Mouse (Mus musculus): ENCODE results near the gene 1700018B08Rik. TPM values are rescaled to one million over a fixed set of nuclear protein-coding genes. Genes with fewer than 3 reads are reported as not detected.
A peak's percentile ranks its signal among the peaks of the same experiment; 100 is the strongest.

1700018B08Rik gene
- polyA plus RNA-seq, 1 experiment from 2014 or later = not detected

- no peaks in the 10 kb centered on the region for H3K9me3 ChIP-seq (ENCODE audit: low read length)
- WGBS (ENCODE audit: insufficient replicate concordance) = 5% methylated on average over 7 of the region's 7 CpGs
- peak; percentile 69 for ATAC-seq
- H3K4me3 ChIP-seq (ENCODE audit: low read depth, low read length) = no peak overlapping the region
- no peak overlapping the region for H3K27ac ChIP-seq (ENCODE audit: low read depth)
- H3K36me3 ChIP-seq (replicated peaks; ENCODE audit: insufficient read depth, low read length) = peaks cover 19% of the 10 kb centered on the region
- H3K4me2 ChIP-seq (ENCODE audit: low read depth, low read length) = no peak overlapping the region
- 0 out of 2 replicates have a peak, but pooled peaks cover 3% of the 10 kb centered on the region for H3K27me3 ChIP-seq (ENCODE audit: insufficient read depth, low read length)
- peak; percentile 83 for DNase-seq
- no peaks in the 10 kb centered on the region for H3K4me1 ChIP-seq (ENCODE audit: insufficient read depth)
- no peak overlapping the region for H3K9ac ChIP-seq (replicated peaks)
- TF ChIP-seq EP300 (IDR thresholded peaks at IDR 0.05; ENCODE audit: low read depth) (no peak), CTCF (IDR thresholded peaks at IDR 0.05; ENCODE audit: low read depth) (peak; percentile 95)
Observed at GRCm38 (mm10) chr8:121547132-121547531, 3.0 kb upstream of the 1700018B08Rik start.

DNA sequence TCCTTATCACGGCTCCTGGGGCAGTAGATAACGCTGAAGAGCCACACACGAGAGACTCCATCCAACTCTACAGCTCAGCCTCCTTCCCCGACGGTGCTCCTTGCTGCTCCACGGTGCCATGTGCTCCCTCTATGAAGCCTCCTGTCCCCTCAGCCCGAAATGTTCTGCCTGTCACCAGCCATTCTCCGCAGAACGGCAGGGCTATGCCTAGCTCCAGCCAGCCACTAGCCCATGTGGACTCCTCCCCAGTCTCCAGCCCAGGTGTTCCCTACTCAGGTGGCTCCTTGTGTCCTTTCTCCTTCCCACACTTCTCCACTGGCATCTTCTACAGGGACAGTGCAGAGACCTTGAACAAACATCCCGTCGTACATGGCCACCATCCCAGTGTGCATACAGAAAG lies 816 bp upstream of the 1700018B08Rik start:
- Histone ChIP-seq H3K9ac (replicated peaks) (no peak overlapping the region), H3K27ac (ENCODE audit: low read depth) (no peak overlapping the region), H3K4me3 (ENCODE audit: low read depth, low read length) (no peak overlapping the region), H3K27me3 (ENCODE audit: insufficient read depth, low read length) (0 out of 2 replicates have a peak, but pooled peaks cover 7% of the 10 kb centered on the region), H3K36me3 (replicated peaks; ENCODE audit: insufficient read depth, low read length) (0 out of 2 replicates have a peak, but pooled peaks cover 2% of the 10 kb centered on the region), H3K4me2 (ENCODE audit: low read depth, low read length) (no peak overlapping the region), H3K9me3 (ENCODE audit: low read length) (no peaks in the 10 kb centered on the region), H3K4me1 (ENCODE audit: insufficient read depth) (no peaks in the 10 kb centered on the region)
- DNase-seq = no peak
- TF ChIP-seq EP300 (IDR thresholded peaks at IDR 0.05; ENCODE audit: low read depth) = no peak
- TF ChIP-seq CTCF (IDR thresholded peaks at IDR 0.05; ENCODE audit: low read depth) = no peak
- ATAC-seq = no peak
- WGBS (ENCODE audit: insufficient replicate concordance) = 62% methylated on average over 11 of the region's 11 CpGs

- DNase-seq (no peak), ATAC-seq (no peak)
- no peak overlapping the region for H3K4me2 ChIP-seq (ENCODE audit: low read depth, low read length)
- 58% methylated on average over 13 of the region's 13 CpGs for WGBS (ENCODE audit: insufficient replicate concordance)
- H3K9ac ChIP-seq (replicated peaks) = no peak overlapping the region
- H3K36me3 ChIP-seq (replicated peaks; ENCODE audit: insufficient read depth, low read length) = no peaks in the 10 kb centered on the region
- H3K27ac ChIP-seq (ENCODE audit: low read depth) = no peak overlapping the region
- H3K9me3 ChIP-seq (ENCODE audit: low read length) = no peaks in the 10 kb centered on the region
- H3K4me3 ChIP-seq (ENCODE audit: low read depth, low read length) = no peak overlapping the region
- 0 out of 2 replicates have a peak, but pooled peaks cover 7% of the 10 kb centered on the region for H3K27me3 ChIP-seq (ENCODE audit: insufficient read depth, low read length)
- H3K4me1 ChIP-seq (ENCODE audit: insufficient read depth) = no peaks in the 10 kb centered on the region
- TF ChIP-seq EP300 (IDR thresholded peaks at IDR 0.05; ENCODE audit: low read depth) (no peak), CTCF (IDR thresholded peaks at IDR 0.05; ENCODE audit: low read depth) (no peak)
Observed at GRCm38 (mm10) chr8:121542901-121543300, 1.2 kb downstream of the 1700018B08Rik start.

GRCm38 (mm10) chr8:121541862-121542261 lies 2.3 kb downstream of the 1700018B08Rik start:
- no peaks in the 10 kb centered on the region for H3K4me1 ChIP-seq (ENCODE audit: insufficient read depth)
- no peaks in the 10 kb centered on the region for H3K9me3 ChIP-seq (ENCODE audit: low read length)
- no peak for DNase-seq
- H3K4me3 ChIP-seq (ENCODE audit: low read depth, low read length) = no peak overlapping the region
- WGBS (ENCODE audit: insufficient replicate concordance) = 76% methylated on average over 19 of the region's 19 CpGs
- 0 out of 2 replicates have a peak, but pooled peaks cover 7% of the 10 kb centered on the region for H3K27me3 ChIP-seq (ENCODE audit: insufficient read depth, low read length)
- H3K36me3 ChIP-seq (replicated peaks; ENCODE audit: insufficient read depth, low read length) = no peaks in the 10 kb centered on the region
- H3K9ac ChIP-seq (replicated peaks) = no peak overlapping the region
- TF ChIP-seq EP300 (IDR thresholded peaks at IDR 0.05; ENCODE audit: low read depth) = no peak
- no peak for TF ChIP-seq CTCF (IDR thresholded peaks at IDR 0.05; ENCODE audit: low read depth)
- no peak overlapping the region for H3K27ac ChIP-seq (ENCODE audit: low read depth)
- no peak for ATAC-seq
- H3K4me2 ChIP-seq (ENCODE audit: low read depth, low read length) = no peak overlapping the region

DNA sequence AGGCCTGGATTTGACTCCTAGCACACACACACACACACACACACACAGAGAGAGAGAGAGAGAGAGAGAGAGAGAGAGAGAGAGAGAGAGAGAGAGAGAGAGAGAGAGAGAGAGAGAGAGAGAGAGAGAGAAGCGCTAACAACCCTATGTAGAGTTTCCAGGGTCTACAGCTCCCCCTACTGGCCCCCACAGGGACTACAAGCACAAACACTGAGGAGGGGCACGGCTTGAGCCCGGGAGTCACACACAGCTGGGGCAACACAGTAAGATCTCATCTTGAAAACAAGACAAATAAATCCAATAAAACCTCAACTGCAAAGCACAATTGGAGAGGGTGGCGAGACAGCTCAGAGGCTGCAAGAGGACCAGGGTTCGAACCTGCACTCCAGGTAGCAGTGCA lies 11.7 kb downstream of the 1700018B08Rik start:
- Histone ChIP-seq H3K9me3 (ENCODE audit: low read length) (no peaks in the 10 kb centered on the region), H3K36me3 (replicated peaks; ENCODE audit: insufficient read depth, low read length) (no peaks in the 10 kb centered on the region), H3K27me3 (ENCODE audit: insufficient read depth, low read length) (no peaks in the 10 kb centered on the region), H3K27ac (ENCODE audit: low read depth) (no peak overlapping the region), H3K4me3 (ENCODE audit: low read depth, low read length) (no peak overlapping the region), H3K9ac (replicated peaks) (no peak overlapping the region), H3K4me1 (ENCODE audit: insufficient read depth) (no peaks in the 10 kb centered on the region), H3K4me2 (ENCODE audit: low read depth, low read length) (no peak overlapping the region)
- ATAC-seq = no peak
- 47% methylated on average over 5 of the region's 5 CpGs for WGBS (ENCODE audit: insufficient replicate concordance)
- TF ChIP-seq CTCF (IDR thresholded peaks at IDR 0.05; ENCODE audit: low read depth) (peak; percentile 69), EP300 (IDR thresholded peaks at IDR 0.05; ENCODE audit: low read depth) (no peak)
- DNase-seq = no peak

- Histone ChIP-seq H3K4me2 (ENCODE audit: low read depth, low read length) (no peak overlapping the region), H3K4me1 (ENCODE audit: insufficient read depth) (no peaks in the 10 kb centered on the region), H3K27me3 (ENCODE audit: insufficient read depth, low read length) (no peaks in the 10 kb centered on the region), H3K9me3 (ENCODE audit: low read length) (no peaks in the 10 kb centered on the region), H3K27ac (ENCODE audit: low read depth) (no peak overlapping the region), H3K9ac (replicated peaks) (no peak overlapping the region), H3K4me3 (ENCODE audit: low read depth, low read length) (no peak overlapping the region), H3K36me3 (replicated peaks; ENCODE audit: insufficient read depth, low read length) (no peaks in the 10 kb centered on the region)
- no peak for ATAC-seq
- WGBS (ENCODE audit: insufficient replicate concordance) = 61% methylated on average over 10 of the region's 10 CpGs
- TF ChIP-seq CTCF (IDR thresholded peaks at IDR 0.05; ENCODE audit: low read depth) (no peak), EP300 (IDR thresholded peaks at IDR 0.05; ENCODE audit: low read depth) (no peak)
- DNase-seq = no peak
Observed at GRCm38 (mm10) chr8:121530639-121531038, 13.5 kb downstream of the 1700018B08Rik start.

- Histone ChIP-seq H3K4me1 (ENCODE audit: insufficient read depth) (no peaks in the 10 kb centered on the region), H3K27ac (ENCODE audit: low read depth) (no peak overlapping the region), H3K4me3 (ENCODE audit: low read depth, low read length) (no peak overlapping the region), H3K4me2 (ENCODE audit: low read depth, low read length) (no peak overlapping the region), H3K36me3 (replicated peaks; ENCODE audit: insufficient read depth, low read length) (no peaks in the 10 kb centered on the region), H3K9me3 (ENCODE audit: low read length) (no peaks in the 10 kb centered on the region), H3K9ac (replicated peaks) (no peak overlapping the region), H3K27me3 (ENCODE audit: insufficient read depth, low read length) (no peaks in the 10 kb centered on the region)
- TF ChIP-seq EP300 (IDR thresholded peaks at IDR 0.05; ENCODE audit: low read depth) (no peak), CTCF (IDR thresholded peaks at IDR 0.05; ENCODE audit: low read depth) (no peak)
- no peak for ATAC-seq
- 88% methylated on average over 15 of the region's 15 CpGs for WGBS (ENCODE audit: insufficient replicate concordance)
- no peak for DNase-seq
Observed at GRCm38 (mm10) chr8:121528790-121529189, 15.3 kb downstream of the 1700018B08Rik start.

Data from liver, postnatal 0 days (tissue).